Mouse (Mus musculus): ENCODE data around the gene Dtx4. TPM values are rescaled to one million over a fixed set of nuclear protein-coding genes. Genes with fewer than 3 reads are reported as not detected.
A peak's percentile ranks its signal among the peaks of the same experiment; 100 is the strongest.

Gene Dtx4
- total and polyA plus RNA-seq, 3 experiments: 16.4 to 30.5 (median 21.2) TPM

GRCm38 (mm10) chr19:12517671-12518540, 16.7 kb upstream of the Dtx4 start (continued):
- TF ChIP-seq MAX (IDR thresholded peaks at IDR 0.05; ENCODE audit: low read length) (no peak), TBP (conservative IDR thresholded peaks at IDR 0.05; ENCODE audit: low read depth, low read length) (0 out of 2 replicates have a peak, but pooled peaks have one; percentile 32), CHD2 (IDR thresholded peaks at IDR 0.05; ENCODE audit: low read length) (no peak), RCOR1 (conservative IDR thresholded peaks at IDR 0.05; ENCODE audit: low read depth, low read length) (no peak), CHD1 (IDR thresholded peaks at IDR 0.05; ENCODE audit: low read depth, low read length) (no peak), ZC3H11A (IDR thresholded peaks at IDR 0.05; ENCODE audit: low read depth, low read length) (peak; percentile 82), MEF2A (IDR thresholded peaks at IDR 0.05; ENCODE audit: borderline replicate concordance, low read depth, low read length) (peak; percentile 41; the same call in 1 of the 2 replicates), EP300 (IDR thresholded peaks at IDR 0.05; ENCODE audit: low read length) (no peak), MYC (IDR thresholded peaks at IDR 0.05; ENCODE audit: low read depth, low read length) (peak; percentile 21; the same call in 1 of the 2 replicates), JUND (conservative IDR thresholded peaks at IDR 0.05; ENCODE audit: low read depth, low read length) (0 out of 2 replicates have a peak, but pooled peaks have one; percentile 39), GABPA (IDR thresholded peaks at IDR 0.05; ENCODE audit: insufficient replicate concordance, low read depth, low read length) (no peak), UBTF (IDR thresholded peaks at IDR 0.05; ENCODE audit: low read depth, low read length) (no peak), MXI1 (IDR thresholded peaks at IDR 0.05; ENCODE audit: low read depth, low read length) (peak; percentile 30; the same call in 1 of the 2 replicates), NELFE (IDR thresholded peaks at IDR 0.05; ENCODE audit: low read depth, low read length) (0 out of 2 replicates have a peak, but pooled peaks have one; percentile 35), MAZ (IDR thresholded peaks at IDR 0.05; ENCODE audit: low read depth, low read length) (peak; percentile 61; the same call in 1 of the 2 replicates), USF1 (IDR thresholded peaks at IDR 0.05; ENCODE audit: low read depth, low read length) (no peak)

GRCm38 (mm10) chr19:12514621-12515020, 13.4 kb upstream of the Dtx4 start:
- Histone ChIP-seq H3K79me2 (replicated peaks; ENCODE audit: control insufficient read depth, extremely low read depth, insufficient read depth, poor library complexity, severe bottlenecking) (no peaks in the 10 kb centered on the region), H3K27me3 (replicated peaks) (no peaks in the 10 kb centered on the region), H3K9ac (ENCODE audit: insufficient read depth, low read depth) (no peak overlapping the region), H3K9me3 (replicated peaks; ENCODE audit: low read length) (peaks cover 6% of the 10 kb centered on the region), H3K4me1 (ENCODE audit: control insufficient read depth in 1 of 2, insufficient read depth in 2 of 2) (peaks cover 0 to 2% of the 10 kb centered on the region in 2 experiments; a peak in 1 of 4 replicates), H3K4me3 (replicated peaks in 1 of 3; ENCODE audit: low read depth in 2 of 3, low read length in 2 of 3, poor library complexity in 1 of 3) (no peak overlapping the region), H3K4me2 (ENCODE audit: insufficient read depth, low read depth, poor library complexity, severe bottlenecking) (no peak overlapping the region), H3K27ac (ENCODE audit: insufficient read depth, low read depth) (no peak overlapping the region), H3K36me3 (replicated peaks in 1 of 2; ENCODE audit: control insufficient read depth in 1 of 2, insufficient read depth in 1 of 2, low read length in 1 of 2) (no peaks in the 10 kb centered on the region)
- DNase-seq (ENCODE audit: extremely low read depth): no peak
- TF ChIP-seq BHLHE40 (IDR thresholded peaks at IDR 0.05; ENCODE audit: low read depth, low read length): no peak
- no peak for TF ChIP-seq RAD21 (IDR thresholded peaks at IDR 0.05; ENCODE audit: low read depth, low read length)
- no peak for TF ChIP-seq MEF2A (IDR thresholded peaks at IDR 0.05; ENCODE audit: borderline replicate concordance, low read depth, low read length)
- TF ChIP-seq TCF12 (IDR thresholded peaks at IDR 0.05; ENCODE audit: low read depth, low read length): no peak
- TF ChIP-seq ELF1 (IDR thresholded peaks at IDR 0.05; ENCODE audit: low read depth, low read length): no peak
- TF ChIP-seq EP300 (IDR thresholded peaks at IDR 0.05; ENCODE audit: low read length): no peak
- no peak for TF ChIP-seq E2F4 (IDR thresholded peaks at IDR 0.05; ENCODE audit: insufficient replicate concordance, low read depth, low read length)
- TF ChIP-seq TBP (conservative IDR thresholded peaks at IDR 0.05; ENCODE audit: low read depth, low read length): no peak
- no peak for TF ChIP-seq UBTF (IDR thresholded peaks at IDR 0.05; ENCODE audit: low read depth, low read length)
- TF ChIP-seq PAX5 (IDR thresholded peaks at IDR 0.05; ENCODE audit: low read length): no peak
- TF ChIP-seq USF1 (IDR thresholded peaks at IDR 0.05; ENCODE audit: low read depth, low read length): no peak
- no peak for TF ChIP-seq ZNF384 (IDR thresholded peaks at IDR 0.05; ENCODE audit: low read depth, low read length)
- TF ChIP-seq POLR2AphosphoS2 (IDR thresholded peaks at IDR 0.05; ENCODE audit: low read depth, low read length): no peak
- no peak for TF ChIP-seq MXI1 (IDR thresholded peaks at IDR 0.05; ENCODE audit: low read depth, low read length)
- TF ChIP-seq ZMIZ1 (IDR thresholded peaks at IDR 0.05; ENCODE audit: low read depth, low read length): no peak
- no peak for TF ChIP-seq MAX (IDR thresholded peaks at IDR 0.05; ENCODE audit: low read length)
- no peak for TF ChIP-seq SIN3A (IDR thresholded peaks at IDR 0.05; ENCODE audit: low read length)
- TF ChIP-seq KAT2A (IDR thresholded peaks at IDR 0.05; ENCODE audit: insufficient replicate concordance, low read length): no peak
- no peak for TF ChIP-seq ZKSCAN1 (IDR thresholded peaks at IDR 0.05; ENCODE audit: borderline replicate concordance, low read depth, low read length)
- in situ Hi-C loops (cut with MboI; ENCODE audit: low pct_ligation_motif_present, low pct_unique_long_range_greater_than_20kb, low sequenced_read_pairs) (no loop called here), dilution Hi-C loops (cut with MboI; ENCODE audit: extremely low pct_ligation_motif_present, extremely low pct_unique_long_range_greater_than_20kb, low sequenced_read_pairs) (no loop called here)

All from CH12.LX (cell line).